Mouse (Mus musculus): ENCODE measurements around the gene Chadl.
A peak's percentile ranks its signal among the peaks of the same experiment; 100 is the strongest.
"Not testable (repeated sequence)": the region's sequence is repeated elsewhere in the genome, so short reads cannot be mapped to it uniquely, and the experiment has no call there.

Chadl gene

GRCm38 (mm10) chr15:81709686-81710085, 12.6 kb upstream of the Chadl start:
- Histone ChIP-seq H3K27me3 (ENCODE audit: insufficient read depth, low read length) (no peaks in the 10 kb centered on the region), H3K4me1 (replicated peaks; ENCODE audit: low read depth, low read length) (peaks cover 84% of the 10 kb centered on the region), H3K36me3 (ENCODE audit: insufficient read depth, low read length) (peaks cover 96% of the 10 kb centered on the region), H3K4me3 (replicated peaks; ENCODE audit: low read length) (no peak overlapping the region), H3K9me3 (ENCODE audit: low read length) (no peaks in the 10 kb centered on the region)
- TF ChIP-seq POU5F1 (IDR thresholded peaks at IDR 0.05; ENCODE audit: borderline replicate concordance, low read length) (no peak), CTCF (conservative IDR thresholded peaks at IDR 0.05; ENCODE audit: low read length) (no peak), NANOG (IDR thresholded peaks at IDR 0.05; ENCODE audit: borderline replicate concordance, low read length) (no peak)

DNA sequence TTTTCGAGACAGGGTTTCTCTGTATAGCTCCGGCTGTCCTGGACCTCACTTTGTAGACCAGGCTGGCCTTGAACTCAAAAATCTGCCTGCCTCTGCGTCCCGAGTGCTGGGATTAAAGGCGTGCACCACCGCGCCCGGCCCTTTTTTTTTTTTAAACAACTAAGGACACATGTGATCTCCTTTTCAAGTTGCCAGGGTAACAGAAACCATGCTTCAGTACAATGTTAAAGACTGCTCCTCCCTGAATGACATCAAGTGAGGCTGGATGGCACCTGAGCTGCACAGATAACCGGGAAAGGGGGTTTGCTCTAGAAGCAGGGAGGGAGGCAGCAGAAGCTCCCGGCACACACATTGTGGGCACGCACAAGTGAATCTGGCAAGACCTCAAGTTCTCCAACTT, 11.9 kb upstream of the Chadl start:
- no peak for TF ChIP-seq POU5F1 (IDR thresholded peaks at IDR 0.05; ENCODE audit: borderline replicate concordance, low read length)
- no peak for TF ChIP-seq NANOG (IDR thresholded peaks at IDR 0.05; ENCODE audit: borderline replicate concordance, low read length)
- no peak for TF ChIP-seq CTCF (conservative IDR thresholded peaks at IDR 0.05; ENCODE audit: low read length)
- peaks cover 99% of the 10 kb centered on the region for H3K36me3 ChIP-seq (ENCODE audit: insufficient read depth, low read length)
- no peak overlapping the region for H3K4me3 ChIP-seq (replicated peaks; ENCODE audit: low read length)
- no peaks in the 10 kb centered on the region for H3K9me3 ChIP-seq (ENCODE audit: low read length)
- H3K4me1 ChIP-seq (replicated peaks; ENCODE audit: low read depth, low read length), result peaks cover 89% of the 10 kb centered on the region
- H3K27me3 ChIP-seq (ENCODE audit: insufficient read depth, low read length), result no peaks in the 10 kb centered on the region

DNA sequence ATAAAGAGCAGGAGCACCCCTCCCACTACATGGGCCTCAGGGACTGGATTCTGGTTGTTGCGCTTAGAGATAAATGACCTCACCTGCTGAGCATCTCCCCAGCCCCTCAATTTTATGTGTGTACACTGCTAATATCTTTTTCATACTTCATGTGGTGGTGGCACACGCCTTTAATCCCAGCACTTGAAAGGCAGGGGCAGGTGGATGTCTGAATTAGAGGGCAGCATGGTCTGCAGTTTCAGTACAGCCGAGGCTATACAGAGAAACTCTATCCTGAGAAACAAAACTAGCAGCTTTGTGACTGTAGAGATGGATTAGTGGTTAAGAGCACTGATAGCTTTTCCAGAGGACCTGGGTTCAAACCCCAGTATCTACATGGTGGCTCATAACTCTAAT, 6.0 kb upstream of the Chadl start:
- Histone ChIP-seq H3K27me3 (ENCODE audit: insufficient read depth, low read length) (no peaks in the 10 kb centered on the region), H3K4me1 (replicated peaks; ENCODE audit: low read depth, low read length) (peaks cover 81% of the 10 kb centered on the region), H3K36me3 (ENCODE audit: insufficient read depth, low read length) (peaks cover 62% of the 10 kb centered on the region), H3K9me3 (ENCODE audit: low read length) (no peaks in the 10 kb centered on the region), H3K4me3 (replicated peaks; ENCODE audit: low read length) (no peak overlapping the region)
- TF ChIP-seq POU5F1 (IDR thresholded peaks at IDR 0.05; ENCODE audit: borderline replicate concordance, low read length) (no peak), NANOG (IDR thresholded peaks at IDR 0.05; ENCODE audit: borderline replicate concordance, low read length) (no peak), CTCF (conservative IDR thresholded peaks at IDR 0.05; ENCODE audit: low read length) (no peak)

- Histone ChIP-seq H3K4me1 (replicated peaks; ENCODE audit: low read depth, low read length) (peaks cover 80% of the 10 kb centered on the region), H3K27me3 (ENCODE audit: insufficient read depth, low read length) (no peaks in the 10 kb centered on the region), H3K9me3 (ENCODE audit: low read length) (no peaks in the 10 kb centered on the region), H3K4me3 (replicated peaks; ENCODE audit: low read length) (no peak overlapping the region), H3K36me3 (ENCODE audit: insufficient read depth, low read length) (peaks cover 56% of the 10 kb centered on the region)
- TF ChIP-seq CTCF (conservative IDR thresholded peaks at IDR 0.05; ENCODE audit: low read length), result no peak
- TF ChIP-seq POU5F1 (IDR thresholded peaks at IDR 0.05; ENCODE audit: borderline replicate concordance, low read length), result no peak
- TF ChIP-seq NANOG (IDR thresholded peaks at IDR 0.05; ENCODE audit: borderline replicate concordance, low read length), result no peak
Observed at GRCm38 (mm10) chr15:81702306-81703093, 5.4 kb upstream of the Chadl start.

GRCm38 (mm10) chr15:81701350-81701749, 4.3 kb upstream of the Chadl start:
- not testable (repeated sequence) for H3K9me3 ChIP-seq (ENCODE audit: low read length)

DNA sequence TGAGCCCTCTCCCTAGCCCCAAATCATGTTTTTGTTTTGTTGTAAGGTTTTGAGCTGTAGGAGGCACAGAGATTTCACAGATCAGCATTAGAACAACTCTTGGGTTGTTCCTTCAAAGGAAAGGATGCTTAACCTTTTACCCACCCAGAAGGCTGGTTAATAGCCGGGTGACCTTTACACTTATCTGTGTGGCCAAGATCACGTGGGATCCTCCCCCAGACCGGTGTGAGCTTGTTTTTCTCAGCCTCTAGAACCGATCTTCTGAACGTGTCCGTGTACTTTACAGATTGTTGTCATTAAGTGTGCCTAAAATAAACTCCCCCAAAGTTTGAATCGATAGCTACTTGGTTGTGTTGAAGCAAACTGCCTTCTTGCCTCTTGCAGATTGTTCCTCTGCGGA, 3.5 kb upstream of the Chadl start:
- H3K27me3 ChIP-seq (ENCODE audit: insufficient read depth, low read length), result peaks cover 18% of the 10 kb centered on the region
- TF ChIP-seq NANOG (IDR thresholded peaks at IDR 0.05; ENCODE audit: borderline replicate concordance, low read length), result peak; percentile 35; the same call in 1 of the 2 replicates
- TF ChIP-seq CTCF (conservative IDR thresholded peaks at IDR 0.05; ENCODE audit: low read length), result no peak
- H3K36me3 ChIP-seq (ENCODE audit: insufficient read depth, low read length), result peaks cover 37% of the 10 kb centered on the region
- no peak overlapping the region for H3K4me3 ChIP-seq (replicated peaks; ENCODE audit: low read length)
- peaks cover 64% of the 10 kb centered on the region for H3K4me1 ChIP-seq (replicated peaks; ENCODE audit: low read depth, low read length)
- H3K9me3 ChIP-seq (ENCODE audit: low read length), result no peaks in the 10 kb centered on the region

More at GRCm38 (mm10) chr15:81701350-81701749, 4.3 kb upstream of the Chadl start:
- Histone ChIP-seq H3K4me1 (replicated peaks; ENCODE audit: low read depth, low read length) (peaks cover 71% of the 10 kb centered on the region), H3K36me3 (ENCODE audit: insufficient read depth, low read length) (peaks cover 45% of the 10 kb centered on the region), H3K27me3 (ENCODE audit: insufficient read depth, low read length) (peaks cover 10% of the 10 kb centered on the region)
- TF ChIP-seq CTCF (conservative IDR thresholded peaks at IDR 0.05; ENCODE audit: low read length), result peak; percentile 55
- H3K4me3 ChIP-seq (replicated peaks; ENCODE audit: low read length), result not testable (repeated sequence)

DNA sequence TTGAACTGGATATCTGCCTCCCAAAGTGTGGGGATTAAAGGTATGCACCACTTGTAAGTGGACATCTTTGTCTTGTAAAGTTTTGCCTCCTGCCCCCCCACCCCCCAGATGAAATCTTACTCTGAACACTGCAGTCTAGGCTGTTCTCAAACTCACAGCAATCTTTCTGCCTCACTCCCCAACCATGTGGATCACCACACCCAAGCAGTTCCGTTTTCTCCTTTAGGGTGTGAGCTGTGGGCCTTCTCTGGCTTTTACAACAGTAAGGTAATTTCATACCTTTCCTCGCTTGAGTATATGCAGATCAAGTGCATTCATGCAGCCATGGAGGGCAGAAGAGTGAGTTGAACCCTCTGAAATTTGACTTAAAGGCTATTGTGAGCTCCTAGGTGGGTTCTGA, 3.1 kb upstream of the Chadl start:
- TF ChIP-seq NANOG (IDR thresholded peaks at IDR 0.05; ENCODE audit: borderline replicate concordance, low read length) (no peak), CTCF (conservative IDR thresholded peaks at IDR 0.05; ENCODE audit: low read length) (no peak), POU5F1 (IDR thresholded peaks at IDR 0.05; ENCODE audit: borderline replicate concordance, low read length) (no peak)
- Histone ChIP-seq H3K4me1 (replicated peaks; ENCODE audit: low read depth, low read length) (peaks cover 61% of the 10 kb centered on the region), H3K4me3 (replicated peaks; ENCODE audit: low read length) (no peak overlapping the region), H3K36me3 (ENCODE audit: insufficient read depth, low read length) (peaks cover 33% of the 10 kb centered on the region), H3K9me3 (ENCODE audit: low read length) (no peaks in the 10 kb centered on the region), H3K27me3 (ENCODE audit: insufficient read depth, low read length) (peaks cover 22% of the 10 kb centered on the region)

GRCm38 (mm10) chr15:81698532-81698931, 1.4 kb upstream of the Chadl start:
- H3K4me1 ChIP-seq (replicated peaks; ENCODE audit: low read depth, low read length), result peaks cover 51% of the 10 kb centered on the region
- H3K36me3 ChIP-seq (ENCODE audit: insufficient read depth, low read length), result peaks cover 16% of the 10 kb centered on the region
- no peaks in the 10 kb centered on the region for H3K9me3 ChIP-seq (ENCODE audit: low read length)
- H3K27me3 ChIP-seq (ENCODE audit: insufficient read depth, low read length), result peaks cover 37% of the 10 kb centered on the region
- H3K4me3 ChIP-seq (replicated peaks; ENCODE audit: low read length), result no peak overlapping the region
- no peak for TF ChIP-seq CTCF (conservative IDR thresholded peaks at IDR 0.05; ENCODE audit: low read length)

GRCm38 (mm10) chr15:81697847-81698246, 760 bp upstream of the Chadl start:
- Histone ChIP-seq H3K27me3 (ENCODE audit: insufficient read depth, low read length) (peaks cover 44% of the 10 kb centered on the region), H3K9me3 (ENCODE audit: low read length) (no peaks in the 10 kb centered on the region), H3K36me3 (ENCODE audit: insufficient read depth, low read length) (peaks cover 10% of the 10 kb centered on the region), H3K4me1 (replicated peaks; ENCODE audit: low read depth, low read length) (peaks cover 51% of the 10 kb centered on the region), H3K4me3 (replicated peaks; ENCODE audit: low read length) (no peak overlapping the region)
- TF ChIP-seq CTCF (conservative IDR thresholded peaks at IDR 0.05; ENCODE audit: low read length) (peak; percentile 71), POU5F1 (IDR thresholded peaks at IDR 0.05; ENCODE audit: borderline replicate concordance, low read length) (no peak), NANOG (IDR thresholded peaks at IDR 0.05; ENCODE audit: borderline replicate concordance, low read length) (no peak)
